Mouse (Mus musculus): ENCODE results near the gene Srp9. TPM values are rescaled to one million over a fixed set of nuclear protein-coding genes. Genes with fewer than 3 reads are reported as not detected.

Gene Srp9
- polyA plus RNA-seq, 1 experiment from 2014 or later = 159 TPM

GRCm38 (mm10) chr1:182110708-182111385 lies 13.7 kb upstream of the Srp9 start:
- Histone ChIP-seq H3K9me3 (no peaks in the 10 kb centered on the region), H3K27me3 (ENCODE audit: poor library complexity, severe bottlenecking) (peaks cover 6% of the 10 kb centered on the region; the same call in 1 of the 2 replicates), H3K27ac (peak overlapping the region; percentile 31; the same call in 1 of the 2 replicates), H3K4me1 (peaks cover 68% of the 10 kb centered on the region), H3K4me3 (no peak overlapping the region), H3K36me3 (replicated peaks) (no peaks in the 10 kb centered on the region)
- DNase-seq (ENCODE audit: extremely low spot score, low spot score) = no peak
- 78% methylated on average over 15 of the region's 15 CpGs for WGBS

DNA sequence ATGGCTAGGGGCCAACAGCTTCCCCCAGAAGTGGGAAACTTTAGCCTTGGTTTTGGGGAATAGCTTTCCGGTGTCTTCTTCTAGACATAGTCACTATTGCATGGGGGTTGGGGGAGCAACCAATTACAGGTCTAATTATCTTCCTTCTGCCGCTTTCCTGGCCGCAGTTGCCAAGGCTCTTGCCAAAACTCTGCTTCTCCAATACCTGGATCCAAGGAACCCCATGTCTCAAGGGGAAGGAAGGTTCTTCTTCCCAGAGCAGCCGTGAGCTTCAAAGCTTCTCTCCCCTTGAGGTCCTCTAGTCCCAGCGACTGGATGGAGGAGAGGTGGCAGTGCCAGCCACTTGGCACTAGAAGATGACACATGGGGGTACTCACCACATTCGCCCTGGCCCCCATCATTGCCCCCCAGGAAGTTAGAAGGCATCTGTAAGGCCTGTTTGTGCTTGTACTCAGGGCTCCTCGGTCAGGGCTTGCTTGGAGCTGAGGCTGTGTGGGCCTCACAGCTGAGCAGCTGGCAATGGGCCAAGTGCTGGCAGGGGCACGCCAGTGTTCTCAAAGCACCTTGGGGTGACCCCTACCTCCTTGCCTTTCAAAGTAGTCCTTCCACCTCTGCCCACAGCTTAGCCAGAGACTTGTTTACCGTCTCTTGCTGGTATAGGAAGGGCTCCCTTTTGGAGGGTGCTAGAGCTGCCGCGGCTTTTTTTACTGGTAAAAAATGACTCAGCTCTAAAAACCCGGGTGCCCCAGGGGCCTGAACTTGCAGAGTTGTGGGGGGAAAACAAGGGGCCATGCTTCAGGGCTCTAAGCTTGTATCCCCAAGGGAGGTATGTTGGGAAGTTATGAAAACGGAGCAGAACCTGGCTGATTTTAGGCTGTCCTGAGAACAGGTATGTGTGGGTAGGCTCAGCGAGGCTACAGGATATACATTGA lies 12.9 kb upstream of the Srp9 start:
- Histone ChIP-seq H3K27ac (peak overlapping the region; percentile 20; the same call in 1 of the 2 replicates), H3K36me3 (replicated peaks) (no peaks in the 10 kb centered on the region), H3K27me3 (ENCODE audit: poor library complexity, severe bottlenecking) (peaks cover 6% of the 10 kb centered on the region; the same call in 1 of the 2 replicates), H3K4me3 (no peak overlapping the region), H3K4me1 (peaks cover 68% of the 10 kb centered on the region), H3K9me3 (no peaks in the 10 kb centered on the region)
- WGBS = 87% methylated on average over 14 of the region's 14 CpGs
- no peak for DNase-seq (ENCODE audit: extremely low spot score, low spot score)

- Histone ChIP-seq H3K9me3 (no peaks in the 10 kb centered on the region), H3K27me3 (ENCODE audit: poor library complexity, severe bottlenecking) (peaks cover 6% of the 10 kb centered on the region; the same call in 1 of the 2 replicates), H3K27ac (0 out of 2 replicates have a peak overlapping the region, but pooled peaks have one; percentile 20), H3K4me3 (no peak overlapping the region), H3K4me1 (peaks cover 66% of the 10 kb centered on the region), H3K36me3 (replicated peaks) (no peaks in the 10 kb centered on the region)
- no peak for DNase-seq (ENCODE audit: extremely low spot score, low spot score)
- WGBS = 91% methylated on average over 15 of the region's 15 CpGs
Measured at GRCm38 (mm10) chr1:182112385-182112784, 12.2 kb upstream of the Srp9 start.

DNA sequence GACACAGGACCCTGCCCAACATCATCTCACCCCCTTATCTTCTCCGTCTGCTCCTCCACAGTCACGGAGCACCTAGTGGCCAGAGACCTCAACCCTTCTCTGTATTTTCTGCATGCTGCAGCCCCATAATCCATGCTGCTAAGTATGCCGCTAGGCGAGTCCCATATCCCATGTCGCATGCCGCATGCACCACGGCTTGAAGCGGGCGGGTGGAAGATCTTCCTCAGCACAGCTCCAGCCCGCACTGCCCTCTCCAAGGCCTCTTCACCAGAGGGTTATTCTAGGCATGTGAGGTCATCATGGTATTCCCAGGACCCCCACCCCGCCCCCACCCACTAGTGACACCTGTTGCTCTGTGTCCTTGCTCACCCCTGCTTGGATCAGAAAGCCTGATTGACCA lies 11.4 kb upstream of the Srp9 start:
- no peaks in the 10 kb centered on the region for H3K9me3 ChIP-seq
- peaks cover 6% of the 10 kb centered on the region; the same call in 1 of the 2 replicates for H3K27me3 ChIP-seq (ENCODE audit: poor library complexity, severe bottlenecking)
- H3K27ac ChIP-seq = peak overlapping the region; percentile 61; the same call in 1 of the 2 replicates
- no peaks in the 10 kb centered on the region for H3K36me3 ChIP-seq (replicated peaks)
- 84% methylated on average over 11 of the region's 11 CpGs for WGBS
- H3K4me3 ChIP-seq = no peak overlapping the region
- DNase-seq (ENCODE audit: extremely low spot score, low spot score) = no peak
- H3K4me1 ChIP-seq = peaks cover 61% of the 10 kb centered on the region

DNA sequence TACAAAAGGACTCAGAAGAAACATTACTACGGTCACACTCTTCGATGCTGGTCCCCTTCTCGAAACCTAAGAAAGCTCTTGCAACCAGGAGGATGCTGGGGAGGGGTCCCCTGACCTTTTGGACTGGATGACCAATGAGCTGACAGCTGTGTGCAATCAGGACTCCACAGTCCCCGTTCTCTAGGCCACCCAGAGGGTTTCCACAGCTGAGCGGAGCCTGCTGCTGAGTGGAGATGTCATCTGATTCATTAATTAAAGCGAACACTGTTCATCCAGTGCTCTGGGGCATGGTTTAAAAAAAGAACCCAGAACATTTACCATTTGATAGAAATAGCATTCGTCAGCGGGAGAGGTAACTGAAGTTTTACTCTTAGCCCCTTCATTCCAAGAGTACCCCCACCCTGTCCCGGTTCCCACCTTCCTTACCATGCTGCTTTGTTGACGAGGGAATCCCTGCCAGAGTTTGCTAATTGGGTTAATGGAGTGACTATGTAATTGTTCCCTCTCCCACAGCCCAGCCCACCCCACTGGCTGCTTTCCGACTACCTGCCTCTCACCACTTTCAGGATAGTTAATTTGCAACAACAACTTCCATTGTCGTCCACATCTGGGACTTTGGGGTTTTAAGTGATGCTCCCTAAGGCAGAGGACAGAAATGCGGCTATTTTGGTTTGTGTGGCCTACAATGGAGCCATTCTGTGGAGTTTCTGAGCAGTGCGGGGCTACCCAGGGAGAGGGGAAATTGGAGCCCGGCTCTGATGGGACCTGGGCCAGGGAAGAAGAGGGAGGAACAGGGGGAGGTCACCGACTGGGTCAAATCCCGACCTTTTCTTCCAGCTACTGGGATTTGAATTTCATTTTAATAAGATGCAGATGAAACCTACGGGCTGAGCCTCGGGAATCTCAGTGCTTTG lies 10.7 kb upstream of the Srp9 start:
- no peaks in the 10 kb centered on the region for H3K9me3 ChIP-seq
- H3K27ac ChIP-seq = peak overlapping the region; percentile 61
- DNase-seq (ENCODE audit: extremely low spot score, low spot score) = no peak
- H3K27me3 ChIP-seq (ENCODE audit: poor library complexity, severe bottlenecking) = peaks cover 6% of the 10 kb centered on the region; the same call in 1 of the 2 replicates
- H3K4me3 ChIP-seq = no peak overlapping the region
- 19% methylated on average over 19 of the region's 19 CpGs for WGBS
- H3K4me1 ChIP-seq = peaks cover 54% of the 10 kb centered on the region
- no peaks in the 10 kb centered on the region for H3K36me3 ChIP-seq (replicated peaks)

DNA sequence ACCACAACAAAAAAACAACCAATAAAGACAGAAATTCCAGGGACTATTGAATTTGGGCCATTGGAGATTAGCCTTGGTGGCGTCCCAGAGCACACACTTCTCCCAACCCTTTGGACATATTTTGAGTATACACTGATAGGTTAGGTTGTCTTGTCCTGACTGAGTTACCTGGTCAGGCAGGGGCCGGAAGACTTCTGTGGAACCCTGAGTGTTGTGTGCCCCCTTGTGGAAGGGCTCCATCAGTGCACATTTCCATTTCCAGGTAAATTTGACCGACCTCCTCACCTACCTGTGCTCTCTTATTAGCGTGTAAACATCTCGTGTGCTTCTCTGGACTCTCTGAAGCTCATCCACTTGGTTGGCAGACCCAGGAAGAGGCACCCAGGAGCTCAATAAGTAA lies 9.3 kb upstream of the Srp9 start:
- Histone ChIP-seq H3K27ac (no peak overlapping the region), H3K4me3 (no peak overlapping the region), H3K27me3 (ENCODE audit: poor library complexity, severe bottlenecking) (peaks cover 6% of the 10 kb centered on the region; the same call in 1 of the 2 replicates), H3K36me3 (replicated peaks) (no peaks in the 10 kb centered on the region), H3K9me3 (no peaks in the 10 kb centered on the region), H3K4me1 (peaks cover 54% of the 10 kb centered on the region)
- peak; percentile 33 for DNase-seq (ENCODE audit: extremely low spot score, low spot score)
- WGBS = 29% methylated on average over 5 of the region's 5 CpGs

- no peaks in the 10 kb centered on the region for H3K36me3 ChIP-seq (replicated peaks)
- peak; percentile 30 for DNase-seq (ENCODE audit: extremely low spot score, low spot score)
- no peaks in the 10 kb centered on the region for H3K9me3 ChIP-seq
- H3K27me3 ChIP-seq (ENCODE audit: poor library complexity, severe bottlenecking) = peaks cover 6% of the 10 kb centered on the region; the same call in 1 of the 2 replicates
- H3K4me1 ChIP-seq = peaks cover 48% of the 10 kb centered on the region
- H3K4me3 ChIP-seq = no peak overlapping the region
- 48% methylated on average over 7 of the region's 7 CpGs for WGBS
- no peak overlapping the region for H3K27ac ChIP-seq
Measured at GRCm38 (mm10) chr1:182115651-182116408, 8.7 kb upstream of the Srp9 start.

DNA sequence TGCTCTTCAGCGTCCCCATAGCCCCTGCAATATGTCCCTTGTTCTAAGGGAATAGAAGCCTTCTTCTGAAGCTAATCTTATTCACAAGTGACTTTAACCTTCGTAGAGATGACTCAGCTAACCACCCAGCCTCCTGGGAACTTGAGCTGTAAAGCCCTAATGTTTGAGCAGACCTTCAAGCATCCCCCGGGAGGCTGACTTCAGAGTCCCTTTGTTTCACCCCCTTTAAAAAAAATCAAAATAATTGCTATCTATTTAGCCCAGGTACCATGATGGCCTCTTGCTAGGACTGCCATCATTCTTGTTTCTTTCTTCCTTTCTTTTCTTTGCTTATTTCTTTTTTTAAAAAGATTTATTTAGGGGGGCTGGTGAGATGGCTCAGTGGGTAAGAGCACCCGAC lies 2.1 kb upstream of the Srp9 start:
- H3K27ac ChIP-seq = no peak overlapping the region
- no peak overlapping the region for H3K4me3 ChIP-seq
- H3K9me3 ChIP-seq = no peaks in the 10 kb centered on the region
- no peaks in the 10 kb centered on the region for H3K27me3 ChIP-seq (ENCODE audit: poor library complexity, severe bottlenecking)
- DNase-seq (ENCODE audit: extremely low spot score, low spot score) = no peak
- H3K36me3 ChIP-seq (replicated peaks) = peaks cover under 1% of the 10 kb centered on the region
- WGBS = 88% methylated on average over 4 of the region's 4 CpGs
- H3K4me1 ChIP-seq = peaks cover 17% of the 10 kb centered on the region

- Histone ChIP-seq H3K4me3 (peak overlapping the region; percentile 79), H3K27me3 (ENCODE audit: poor library complexity, severe bottlenecking) (no peaks in the 10 kb centered on the region), H3K27ac (peak overlapping the region; percentile 88), H3K36me3 (replicated peaks) (peaks cover 24% of the 10 kb centered on the region), H3K4me1 (peaks cover 17% of the 10 kb centered on the region), H3K9me3 (no peaks in the 10 kb centered on the region)
- 0% methylated on average over 33 of the region's 33 CpGs for WGBS
- DNase-seq (ENCODE audit: extremely low spot score, low spot score) = peak; percentile 86
Measured at GRCm38 (mm10) chr1:182124924-182125368, 409 bp downstream of the Srp9 start.

DNA sequence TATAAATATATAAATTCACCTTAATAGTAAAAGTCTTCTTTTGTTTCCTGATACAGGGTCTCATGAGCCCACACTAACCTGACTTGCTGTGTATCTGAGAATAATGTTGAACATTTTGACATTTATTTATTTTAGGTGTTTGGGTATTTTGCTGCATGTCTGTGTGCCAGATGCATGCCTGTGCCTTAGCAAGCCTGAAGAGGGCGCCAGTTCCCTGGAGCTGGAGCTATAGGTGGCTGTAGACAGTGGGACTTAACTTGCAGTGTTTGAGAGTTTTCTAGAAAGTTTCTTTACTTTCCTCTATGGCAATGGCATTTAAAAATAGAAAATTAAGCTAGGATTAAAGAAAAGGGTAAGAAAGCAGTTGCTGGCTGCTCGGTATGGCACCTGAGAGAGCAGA lies 6.3 kb downstream of the Srp9 start:
- Histone ChIP-seq H3K9me3 (no peaks in the 10 kb centered on the region), H3K27me3 (ENCODE audit: poor library complexity, severe bottlenecking) (no peaks in the 10 kb centered on the region), H3K4me1 (peaks cover 7% of the 10 kb centered on the region), H3K27ac (no peak overlapping the region), H3K36me3 (replicated peaks) (peaks cover 49% of the 10 kb centered on the region), H3K4me3 (no peak overlapping the region)
- WGBS = 57% methylated on average over 2 of the region's 2 CpGs
- DNase-seq (ENCODE audit: extremely low spot score, low spot score) = no peak

DNA sequence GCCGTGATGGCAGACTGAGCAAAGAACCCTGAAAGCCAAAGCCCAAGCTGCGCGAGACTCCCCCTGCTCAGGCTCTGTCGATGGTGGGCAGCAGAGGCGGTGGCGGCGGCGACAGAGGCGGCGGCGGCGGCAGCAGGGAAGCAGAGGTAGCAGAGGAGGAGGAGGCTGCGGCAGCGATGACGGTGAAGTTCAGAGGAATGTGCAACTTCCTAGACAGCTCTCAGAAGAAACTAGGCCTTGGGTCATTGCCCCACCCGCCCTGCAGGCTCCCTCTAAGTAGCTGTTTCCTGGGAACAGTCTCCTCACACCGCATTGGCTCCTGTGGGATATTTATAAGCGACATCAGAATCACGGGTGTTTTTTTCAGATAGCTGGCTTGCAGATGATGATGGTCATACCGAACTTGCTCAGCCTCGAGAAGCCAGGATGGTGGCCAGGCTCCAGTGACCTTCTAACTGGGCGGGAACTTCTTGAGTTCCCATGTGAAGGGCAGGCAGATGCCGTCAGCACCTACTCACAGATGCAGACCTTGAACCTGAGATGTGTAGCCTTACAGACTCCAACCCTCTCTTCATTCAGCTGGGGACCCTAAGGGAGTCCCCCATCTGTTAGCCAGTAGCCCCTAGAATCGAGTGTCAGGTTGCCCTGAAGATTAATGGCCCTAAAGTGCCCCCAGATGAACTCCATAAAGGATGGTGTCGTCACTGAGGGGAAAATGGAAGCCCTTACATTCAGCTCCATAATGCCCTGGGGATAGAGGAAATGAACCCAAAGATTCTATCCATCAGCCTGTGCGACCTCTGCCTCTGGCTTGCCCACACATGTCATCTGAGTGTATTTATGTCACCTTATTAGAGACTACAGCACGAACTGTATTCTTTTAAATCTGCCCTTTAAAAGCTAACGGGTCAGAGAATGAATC lies 12.9 kb downstream of the Srp9 start:
- peaks cover 5% of the 10 kb centered on the region for H3K36me3 ChIP-seq (replicated peaks)
- no peaks in the 10 kb centered on the region for H3K9me3 ChIP-seq
- no peak for DNase-seq (ENCODE audit: extremely low spot score, low spot score)
- 68% methylated on average over 28 of the region's 28 CpGs for WGBS
- H3K27ac ChIP-seq = no peak overlapping the region
- peaks cover 8% of the 10 kb centered on the region for H3K4me1 ChIP-seq
- no peaks in the 10 kb centered on the region; the same call in 1 of the 2 replicates for H3K27me3 ChIP-seq (ENCODE audit: poor library complexity, severe bottlenecking)
- no peak overlapping the region for H3K4me3 ChIP-seq
